10 mouse cellular contexts compared by ENCODE assay signal in the genomic region with DNA sequence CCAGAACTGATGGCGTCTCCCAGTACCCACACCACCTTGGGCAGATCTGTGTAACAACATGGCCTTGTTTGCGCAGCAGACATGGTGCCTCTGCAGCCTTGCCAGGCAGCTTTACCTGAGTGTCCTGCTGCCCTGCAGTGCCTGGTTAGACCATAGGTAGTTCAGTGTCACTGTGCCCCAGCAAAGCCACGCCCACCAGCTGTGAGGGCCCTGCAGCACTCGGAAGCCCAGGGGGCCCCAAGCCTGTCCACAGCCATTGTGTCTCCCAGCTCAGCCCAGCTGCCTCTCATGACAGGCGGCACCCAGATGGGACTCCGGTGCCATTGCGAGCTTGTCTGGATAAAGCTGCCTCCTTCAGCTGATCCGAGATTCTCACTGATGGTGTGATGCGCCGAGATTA. TPM values are rescaled to one million over a fixed set of nuclear protein-coding genes. Genes with fewer than 3 reads are reported as not detected.
DNase-seq lines count a peak whose midpoint lies in the region; ATAC-seq and TF ChIP-seq lines count a peak whose summit lies in the region.
"Had no signal": no experiment of that assay in that cellular context is flagged by ENCODE, and none has a peak within 500 bp of the region (broad histone marks: within the 10 kb centered on the region; RNA-seq: fewer than 3 reads in every experiment).

No protein-coding gene starts in this region.

- H3K4me2 ChIP-seq in heart, embryonic 11.5 days = peak overlapping the region; percentile 45
- H3K4me2 ChIP-seq in liver, postnatal 0 days (ENCODE audit: low read depth, low read length) = peak overlapping the region; percentile 39

- no peak for TF ChIP-seq CTCF in thymus, adult 2 months (IDR thresholded peaks at IDR 0.05; ENCODE audit: borderline replicate concordance, control insufficient read depth, extremely low read depth, insufficient read depth, low read length, poor library complexity)
- no peak; the same call in 1 of the 2 replicates for TF ChIP-seq CTCF in liver, postnatal 0 days (IDR thresholded peaks at IDR 0.05; ENCODE audit: low read depth)

- H3K27me3 ChIP-seq in heart, embryonic 11.5 days (ENCODE audit: control insufficient read depth, insufficient read depth, low read length) = no peaks in the 10 kb centered on the region
- no peaks in the 10 kb centered on the region for H3K27me3 ChIP-seq in thymus, adult 2 months (ENCODE audit: control insufficient read depth, insufficient read depth, low read length)
- no peaks in the 10 kb centered on the region for H3K27me3 ChIP-seq in liver, postnatal 0 days (ENCODE audit: insufficient read depth, low read length)

- no peak for TF ChIP-seq EP300 in liver, postnatal 0 days (IDR thresholded peaks at IDR 0.05; ENCODE audit: low read depth)

- no peaks in the 10 kb centered on the region for H3K9me3 ChIP-seq in heart, embryonic 11.5 days (replicated peaks; ENCODE audit: control insufficient read depth, low read length)
- no peaks in the 10 kb centered on the region for H3K9me3 ChIP-seq in liver, postnatal 0 days (ENCODE audit: low read length)

- H3K27ac ChIP-seq in heart, embryonic 11.5 days (ENCODE audit: low read depth, low read length) = peak overlapping the region; percentile 52
- no peak overlapping the region for H3K27ac ChIP-seq in thymus, adult 2 months (ENCODE audit: control insufficient read depth, insufficient read depth, low read length)
- peak overlapping the region; percentile 45; the same call in 1 of the 2 replicates for H3K27ac ChIP-seq in liver, postnatal 0 days (ENCODE audit: low read depth)

- ATAC-seq in heart, embryonic 11.5 days (replicated peaks; ENCODE audit: insufficient number of reproducible peaks, low FRiP score, low TSS enrichment) = no peak
- ATAC-seq in liver, postnatal 0 days = no peak

- DNase-seq in heart, adult 9 months (ENCODE audit: low spot score in 2 of 2) = no peak
- peak; percentile 68 for DNase-seq in thymus, postnatal 4 days
- no peak for DNase-seq in thymus, adult 2 months
- DNase-seq in liver, postnatal 0 days = peak; percentile 60
- no peak for DNase-seq in cerebellum, adult 9-10 months
- DNase-seq in embryo, embryonic 11 days = no peak
- DNase-seq in cerebellum, postnatal 4 days (ENCODE audit: low spot score in 2 of 2) = no peak
- DNase-seq: gastrocnemius, postnatal 10 days; lung, postnatal 14 days had no signal

- WGBS in heart, embryonic 11.5 days (ENCODE audit: insufficient replicate concordance) = 51% methylated on average over 10 of the region's 10 CpGs
- 84% methylated on average over 10 of the region's 10 CpGs for WGBS in thymus, adult 2 months
- 60% methylated on average over 10 of the region's 10 CpGs for WGBS in liver, postnatal 0 days (ENCODE audit: insufficient replicate concordance)

- 0 out of 2 replicates have a peak overlapping the region, but pooled peaks have one; percentile 18 for H3K4me3 ChIP-seq in heart, embryonic 11.5 days (ENCODE audit: low read depth, low read length)
- H3K4me3 ChIP-seq in thymus, adult 2 months (ENCODE audit: control insufficient read depth, insufficient read depth, low read length) = no peak overlapping the region
- no peak overlapping the region for H3K4me3 ChIP-seq in liver, postnatal 0 days (ENCODE audit: low read depth, low read length)

- peak overlapping the region; percentile 52 for H3K9ac ChIP-seq in heart, embryonic 11.5 days (ENCODE audit: low read depth, low read length)
- H3K9ac ChIP-seq in liver, postnatal 0 days (replicated peaks) = peak overlapping the region; percentile 33

- H3K4me1 ChIP-seq in heart, embryonic 11.5 days (ENCODE audit: control insufficient read depth, insufficient read depth, low read length) = peaks cover 96% of the 10 kb centered on the region
- peaks cover 40% of the 10 kb centered on the region for H3K4me1 ChIP-seq in thymus, adult 2 months (replicated peaks; ENCODE audit: control insufficient read depth, insufficient read depth, low read length)
- H3K4me1 ChIP-seq in liver, postnatal 0 days (ENCODE audit: insufficient read depth) = peaks cover 89% of the 10 kb centered on the region

- TF ChIP-seq POLR2A in thymus, adult 2 months (IDR thresholded peaks at IDR 0.05; ENCODE audit: control insufficient read depth, extremely low read depth, insufficient read depth, low read length, poor library complexity) = no peak

- 0 out of 2 replicates have a peak, but pooled peaks cover 4% of the 10 kb centered on the region for H3K36me3 ChIP-seq in heart, embryonic 11.5 days (ENCODE audit: control insufficient read depth, insufficient read depth, low read length)
- H3K36me3 ChIP-seq in thymus, adult 2 months (ENCODE audit: control insufficient read depth, insufficient read depth, low read length) = no peaks in the 10 kb centered on the region
- peaks cover 46% of the 10 kb centered on the region for H3K36me3 ChIP-seq in liver, postnatal 0 days (replicated peaks; ENCODE audit: insufficient read depth, low read length)

RNA-seq across cellular contexts. Expression of a gene that starts 9.6 kb away (rescaled TPM):
- polyA plus RNA-seq in heart, embryonic 11.5 days (2014; fragmentation: Nextera tagmentation; extraction: Ambion mirVana) = 6.9 and 7.9 TPM in 2 replicates
- 100 and 134 TPM in 2 replicates for polyA plus RNA-seq in thymus, adult 2 months (2012; rRNA removed)
- polyA plus RNA-seq in liver, postnatal 0 days (2015; fragmentation: Nextera tagmentation; extraction: Ambion mirVana) = 5.7 and 6.9 TPM in 2 replicates

Comparison
In these comparisons a context has a peak if more than half of its experiments do, and no peak if none do; other contexts are left out.
1. DNase-seq: peak in thymus, postnatal 4 days (single experiment) and liver, postnatal 0 days (single experiment); none in heart, adult 9 months (0 of 2), thymus, adult 2 months (single experiment), cerebellum, adult 9-10 months (single experiment), embryo, embryonic 11 days (single experiment) and cerebellum, postnatal 4 days (0 of 2).
2. RNA of a gene that starts 9.6 kb away (polyA plus RNA-seq): 100 to 134 TPM in thymus, adult 2 months; 6.9 to 7.9 TPM in heart, embryonic 11.5 days and 5.7 to 6.9 TPM in liver, postnatal 0 days; every median in the first group is over 10 times any median in the second.